Mouse (Mus musculus): ENCODE measurements around the gene Nipa1. TPM values are rescaled to one million over a fixed set of nuclear protein-coding genes. Genes with fewer than 3 reads are reported as not detected.
"Not testable (repeated sequence)": the region's sequence is repeated elsewhere in the genome, so short reads cannot be mapped to it uniquely, and the experiment has no call there.

The Nipa1 gene
- total RNA-seq, 1 experiment: 5.5 TPM

DNA sequence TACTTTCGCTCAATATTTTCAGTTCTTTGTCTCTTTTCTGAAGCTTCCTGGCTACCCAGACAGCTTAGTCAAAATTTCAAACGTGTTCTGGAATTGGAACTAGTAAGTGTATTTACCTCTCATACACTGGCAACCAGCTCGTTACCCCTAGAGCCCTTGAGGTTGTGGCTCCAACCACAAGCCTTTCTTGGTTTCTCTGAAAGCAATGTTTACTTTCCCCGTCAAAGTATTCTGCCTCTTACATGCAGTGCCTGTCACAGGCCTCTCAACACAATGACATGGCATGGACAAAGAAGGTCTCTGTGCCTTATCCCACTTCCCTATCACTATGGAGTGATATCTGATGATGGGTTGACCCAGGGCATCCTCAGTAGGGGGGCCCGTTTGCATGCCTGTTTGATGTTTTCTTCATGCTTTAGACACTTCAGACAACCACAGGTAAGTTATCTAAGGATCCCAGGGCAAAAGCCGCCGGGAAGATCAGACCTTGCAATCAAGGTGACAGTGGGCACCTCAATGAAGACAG, 1.2 kb downstream of the Nipa1 start:
- peaks cover 0 to 3% of the 10 kb centered on the region in 2 experiments; a peak in 1 of 4 replicates for H3K4me1 ChIP-seq (ENCODE audit: control insufficient read depth in 2 of 2, insufficient read depth in 2 of 2, low read length in 2 of 2, poor library complexity in 1 of 2)
- no peak overlapping the region for H3K9ac ChIP-seq (ENCODE audit: insufficient read depth, low read depth, low read length, poor library complexity, severe bottlenecking)

DNA sequence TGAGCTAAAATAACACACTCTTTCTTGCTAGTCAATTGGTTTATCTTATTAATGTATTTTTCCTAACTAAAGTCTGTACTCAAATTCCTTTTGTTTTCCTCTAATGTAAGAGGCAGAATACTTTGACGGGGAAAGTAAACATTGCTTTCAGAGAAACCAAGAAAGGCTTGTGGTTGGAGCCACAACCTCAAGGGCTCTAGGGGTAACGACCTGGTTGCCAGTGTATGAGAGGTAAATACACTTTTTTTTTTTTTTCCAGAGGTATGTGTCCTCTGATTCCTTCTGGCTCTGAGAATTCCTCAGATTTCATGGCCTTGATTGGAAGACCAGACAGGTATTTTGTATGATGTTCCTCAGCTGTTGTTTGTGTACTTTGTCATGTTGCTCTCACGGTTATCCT, 2.0 kb downstream of the Nipa1 start:
- Histone ChIP-seq H3K9ac (ENCODE audit: insufficient read depth, low read depth, low read length, poor library complexity, severe bottlenecking) (no peak overlapping the region), H3K4me3 (ENCODE audit: insufficient read depth in 1 of 2, low read depth in 1 of 2, low read length in 2 of 2, poor library complexity in 1 of 2, severe bottlenecking in 1 of 2) (no peak overlapping the region), H3K4me1 (ENCODE audit: control insufficient read depth in 2 of 2, insufficient read depth in 2 of 2, low read length in 2 of 2, poor library complexity in 1 of 2) (peaks cover 0 to 3% of the 10 kb centered on the region in 2 experiments; a peak in 1 of 4 replicates), H3K9me3 (ENCODE audit: control insufficient read depth, insufficient read depth, low read depth, low read length) (no peaks in the 10 kb centered on the region), H3K27ac (ENCODE audit: insufficient read depth, low read depth, low read length, poor library complexity, severe bottlenecking) (no peak overlapping the region), H3K36me3 (ENCODE audit: control insufficient read depth, insufficient read depth, low read length, poor library complexity, severe bottlenecking) (no peaks in the 10 kb centered on the region)
- DNase-seq (ENCODE audit: low read depth, low spot score): no peak
- TF ChIP-seq ZNF384 (IDR thresholded peaks at IDR 0.05; ENCODE audit: low read depth, low read length): no peak
- TF ChIP-seq CHD2 (IDR thresholded peaks at IDR 0.05; ENCODE audit: low read depth, low read length): no peak
- no peak for TF ChIP-seq MAFK (IDR thresholded peaks at IDR 0.05; ENCODE audit: insufficient read depth, low read depth, low read length)
- TF ChIP-seq ZC3H11A (IDR thresholded peaks at IDR 0.05; ENCODE audit: borderline replicate concordance, low read depth, low read length): no peak
- no peak for TF ChIP-seq HCFC1 (IDR thresholded peaks at IDR 0.05; ENCODE audit: borderline replicate concordance, insufficient read depth, low read length)
- in situ Hi-C loops (cut with MboI; ENCODE audit: low sequenced_read_pairs in 2 of 2, unreplicated experiment in 2 of 2): no loop called here

More for the DNA sequence above, 1.2 kb downstream of the Nipa1 start:
- TF ChIP-seq CHD2 (IDR thresholded peaks at IDR 0.05; ENCODE audit: low read depth, low read length) (no peak), MAFK (IDR thresholded peaks at IDR 0.05; ENCODE audit: insufficient read depth, low read depth, low read length) (no peak), ZNF384 (IDR thresholded peaks at IDR 0.05; ENCODE audit: low read depth, low read length) (no peak), ZC3H11A (IDR thresholded peaks at IDR 0.05; ENCODE audit: borderline replicate concordance, low read depth, low read length) (no peak), HCFC1 (IDR thresholded peaks at IDR 0.05; ENCODE audit: borderline replicate concordance, insufficient read depth, low read length) (no peak)
- DNase-seq (ENCODE audit: low read depth, low spot score): no peak
- in situ Hi-C loops (cut with MboI; ENCODE audit: low sequenced_read_pairs in 2 of 2, unreplicated experiment in 2 of 2): no loop called here
- peak overlapping the region; percentile 95 to 98 for H3K4me3 ChIP-seq (ENCODE audit: insufficient read depth in 1 of 2, low read depth in 1 of 2, low read length in 2 of 2, poor library complexity in 1 of 2, severe bottlenecking in 1 of 2)
- H3K27ac ChIP-seq (ENCODE audit: insufficient read depth, low read depth, low read length, poor library complexity, severe bottlenecking): no peak overlapping the region
- no peaks in the 10 kb centered on the region for H3K36me3 ChIP-seq (ENCODE audit: control insufficient read depth, insufficient read depth, low read length, poor library complexity, severe bottlenecking)
- H3K9me3 ChIP-seq (ENCODE audit: control insufficient read depth, insufficient read depth, low read depth, low read length): no peaks in the 10 kb centered on the region

DNA sequence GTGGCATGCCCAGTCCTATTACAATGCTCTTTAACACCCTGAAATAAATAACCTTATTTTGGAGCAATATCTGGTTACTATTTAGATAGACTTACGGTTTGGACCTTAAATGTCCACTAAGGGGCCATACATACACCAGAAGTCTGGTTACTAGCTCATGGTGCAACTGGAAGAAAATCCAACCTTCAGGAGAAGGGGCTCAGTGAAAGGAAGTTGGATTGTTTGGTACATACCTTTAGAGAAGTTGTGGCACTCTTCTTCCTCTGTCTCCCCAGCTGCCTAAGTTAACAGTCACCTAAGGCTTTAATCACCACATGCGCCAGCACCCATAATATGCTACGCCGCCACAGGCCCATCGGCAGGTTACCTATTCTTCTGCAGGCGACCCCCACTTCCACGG, 3.9 kb downstream of the Nipa1 start:
- Histone ChIP-seq H3K4me3 (ENCODE audit: insufficient read depth in 1 of 2, low read depth in 1 of 2, low read length in 2 of 2, poor library complexity in 1 of 2, severe bottlenecking in 1 of 2) (no peak overlapping the region), H3K27ac (ENCODE audit: insufficient read depth, low read depth, low read length, poor library complexity, severe bottlenecking) (no peak overlapping the region), H3K9ac (ENCODE audit: insufficient read depth, low read depth, low read length, poor library complexity, severe bottlenecking) (no peak overlapping the region), H3K4me1 (ENCODE audit: control insufficient read depth in 2 of 2, insufficient read depth in 2 of 2, low read length in 2 of 2, poor library complexity in 1 of 2) (peaks cover 0 to 3% of the 10 kb centered on the region in 2 experiments; a peak in 1 of 4 replicates), H3K9me3 (ENCODE audit: control insufficient read depth, insufficient read depth, low read depth, low read length) (no peaks in the 10 kb centered on the region), H3K36me3 (ENCODE audit: control insufficient read depth, insufficient read depth, low read length, poor library complexity, severe bottlenecking) (no peaks in the 10 kb centered on the region)
- in situ Hi-C loops (cut with MboI; ENCODE audit: low sequenced_read_pairs in 2 of 2, unreplicated experiment in 2 of 2): no loop called here
- no peak for TF ChIP-seq HCFC1 (IDR thresholded peaks at IDR 0.05; ENCODE audit: borderline replicate concordance, insufficient read depth, low read length)
- no peak for DNase-seq (ENCODE audit: low read depth, low spot score)

DNA sequence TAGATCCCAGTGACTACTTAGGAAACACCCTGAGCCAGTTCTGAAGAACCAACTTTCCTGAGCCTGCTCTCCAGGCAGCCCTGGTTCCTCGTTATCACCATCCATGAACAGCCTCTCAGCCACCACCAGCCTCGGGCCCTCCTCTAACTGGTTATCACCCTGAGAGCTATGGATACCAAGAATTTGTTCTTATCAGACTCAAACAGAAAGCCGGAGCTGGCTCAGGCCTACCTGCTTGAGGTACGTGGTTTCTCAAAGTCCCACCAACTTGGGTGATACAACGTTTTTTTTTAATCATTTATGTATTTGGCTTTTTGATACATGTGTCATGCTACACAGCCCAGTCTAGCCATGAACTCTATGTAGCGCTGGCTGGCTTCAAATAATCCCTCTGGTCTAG, 4.6 kb downstream of the Nipa1 start:
- H3K4me1 ChIP-seq (ENCODE audit: control insufficient read depth in 2 of 2, insufficient read depth in 2 of 2, low read length in 2 of 2, poor library complexity in 1 of 2): peaks cover 0 to 3% of the 10 kb centered on the region in 2 experiments; a peak in 1 of 4 replicates
- DNase-seq (ENCODE audit: low read depth, low spot score): no peak
- in situ Hi-C loops (cut with MboI; ENCODE audit: low sequenced_read_pairs in 2 of 2, unreplicated experiment in 2 of 2): no loop called here
- H3K4me3 ChIP-seq (ENCODE audit: insufficient read depth in 1 of 2, low read depth in 1 of 2, low read length in 2 of 2, poor library complexity in 1 of 2, severe bottlenecking in 1 of 2): no peak overlapping the region
- no peaks in the 10 kb centered on the region for H3K36me3 ChIP-seq (ENCODE audit: control insufficient read depth, insufficient read depth, low read length, poor library complexity, severe bottlenecking)
- no peak overlapping the region for H3K27ac ChIP-seq (ENCODE audit: insufficient read depth, low read depth, low read length, poor library complexity, severe bottlenecking)
- H3K9ac ChIP-seq (ENCODE audit: insufficient read depth, low read depth, low read length, poor library complexity, severe bottlenecking): no peak overlapping the region
- H3K9me3 ChIP-seq (ENCODE audit: control insufficient read depth, insufficient read depth, low read depth, low read length): no peaks in the 10 kb centered on the region
- TF ChIP-seq HCFC1 (IDR thresholded peaks at IDR 0.05; ENCODE audit: borderline replicate concordance, insufficient read depth, low read length) (no peak), ZC3H11A (IDR thresholded peaks at IDR 0.05; ENCODE audit: borderline replicate concordance, low read depth, low read length) (no peak), MAFK (IDR thresholded peaks at IDR 0.05; ENCODE audit: insufficient read depth, low read depth, low read length) (no peak), CHD2 (IDR thresholded peaks at IDR 0.05; ENCODE audit: low read depth, low read length) (no peak), ZNF384 (IDR thresholded peaks at IDR 0.05; ENCODE audit: low read depth, low read length) (no peak)

DNA sequence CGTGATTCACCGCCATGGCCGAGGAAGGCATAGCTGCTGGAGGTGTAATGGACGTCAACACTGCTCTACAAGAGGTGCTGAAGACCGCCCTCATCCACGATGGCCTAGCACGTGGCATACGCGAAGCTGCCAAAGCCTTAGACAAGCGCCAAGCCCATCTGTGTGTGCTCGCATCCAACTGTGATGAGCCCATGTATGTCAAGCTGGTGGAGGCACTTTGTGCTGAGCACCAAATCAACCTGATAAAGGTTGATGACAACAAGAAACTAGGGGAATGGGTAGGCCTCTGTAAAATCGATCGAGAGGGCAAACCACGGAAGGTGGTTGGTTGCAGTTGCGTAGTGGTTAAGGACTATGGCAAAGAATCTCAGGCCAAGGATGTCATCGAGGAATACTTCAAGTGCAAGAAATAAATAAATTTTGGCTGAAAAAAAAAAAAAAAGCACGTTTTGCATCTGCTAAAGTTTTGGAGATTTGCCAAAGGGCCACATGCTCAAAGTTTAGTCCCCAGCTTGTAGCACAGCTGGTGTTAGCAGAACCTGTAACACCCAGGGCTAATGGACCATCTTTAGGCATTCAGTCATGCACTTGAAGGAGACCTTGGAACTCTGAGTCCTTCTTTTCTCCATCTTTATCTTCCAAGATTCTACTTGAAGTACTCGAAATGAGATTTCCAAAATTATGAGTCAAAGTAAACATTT, 5.6 kb downstream of the Nipa1 start:
- DNase-seq (ENCODE audit: low read depth, low spot score); H3K4me3 ChIP-seq (ENCODE audit: insufficient read depth in 1 of 2, low read depth in 1 of 2, low read length in 2 of 2, poor library complexity in 1 of 2, severe bottlenecking in 1 of 2); H3K36me3 ChIP-seq (ENCODE audit: control insufficient read depth, insufficient read depth, low read length, poor library complexity, severe bottlenecking); H3K9me3 ChIP-seq (ENCODE audit: control insufficient read depth, insufficient read depth, low read depth, low read length); in situ Hi-C loops (cut with MboI; ENCODE audit: low sequenced_read_pairs in 2 of 2, unreplicated experiment in 2 of 2); H3K9ac ChIP-seq (ENCODE audit: insufficient read depth, low read depth, low read length, poor library complexity, severe bottlenecking); H3K4me1 ChIP-seq (ENCODE audit: control insufficient read depth in 2 of 2, insufficient read depth in 2 of 2, low read length in 2 of 2, poor library complexity in 1 of 2); H3K27ac ChIP-seq (ENCODE audit: insufficient read depth, low read depth, low read length, poor library complexity, severe bottlenecking): not testable (repeated sequence)
